Mouse (Mus musculus): ENCODE results near the gene Tmem63b.
A peak's percentile ranks its signal among the peaks of the same experiment; 100 is the strongest.

Tmem63b gene

GRCm38 (mm10) chr17:45686716-45687115 lies at the start of gene Tmem63b:
Gene Tmem63b, minus strand, starts transcription at chr17:45686905.
- no peak for DNase-seq (ENCODE audit: extremely low spot score, low spot score)

GRCm38 (mm10) chr17:45735382-45736310 lies 48.9 kb upstream of the Tmem63b start:
- DNase-seq (ENCODE audit: extremely low spot score, low spot score), result peak; percentile 95

- peak; percentile 37 for DNase-seq (ENCODE audit: extremely low spot score, low spot score)
Measured at GRCm38 (mm10) chr17:45734881-45735280, 48.2 kb upstream of the Tmem63b start.

- no peak for DNase-seq (ENCODE audit: extremely low spot score, low spot score)
Measured at GRCm38 (mm10) chr17:45734333-45734732, 47.6 kb upstream of the Tmem63b start.

GRCm38 (mm10) chr17:45733735-45734301 lies 47.1 kb upstream of the Tmem63b start, which contains the start of gene 1600014C23Rik:
Gene 1600014C23Rik, minus strand, starts transcription at chr17:45733844.
- peak; percentile 64 for DNase-seq (ENCODE audit: extremely low spot score, low spot score)

GRCm38 (mm10) chr17:45733038-45733734 lies 46.5 kb upstream of the Tmem63b start:
- no peak for DNase-seq (ENCODE audit: extremely low spot score, low spot score)

GRCm38 (mm10) chr17:45731172-45731864 lies 44.6 kb upstream of the Tmem63b start:
- DNase-seq (ENCODE audit: extremely low spot score, low spot score), result peak; percentile 89

GRCm38 (mm10) chr17:45730696-45731095 lies 44.0 kb upstream of the Tmem63b start:
- no peak for DNase-seq (ENCODE audit: extremely low spot score, low spot score)

GRCm38 (mm10) chr17:45729387-45729786 lies 42.7 kb upstream of the Tmem63b start:
- no peak for DNase-seq (ENCODE audit: extremely low spot score, low spot score)

- no peak for DNase-seq (ENCODE audit: extremely low spot score, low spot score)
Measured at GRCm38 (mm10) chr17:45727983-45728723, 41.4 kb upstream of the Tmem63b start.

- DNase-seq (ENCODE audit: extremely low spot score, low spot score), result no peak
Measured at GRCm38 (mm10) chr17:45727481-45727880, 40.8 kb upstream of the Tmem63b start.

GRCm38 (mm10) chr17:45726249-45726648 lies 39.5 kb upstream of the Tmem63b start:
- DNase-seq (ENCODE audit: extremely low spot score, low spot score), result no peak

GRCm38 (mm10) chr17:45724574-45724921 lies 37.8 kb upstream of the Tmem63b start:
- DNase-seq (ENCODE audit: extremely low spot score, low spot score), result no peak

GRCm38 (mm10) chr17:45723732-45724573 lies 37.2 kb upstream of the Tmem63b start:
- peak; percentile 96 for DNase-seq (ENCODE audit: extremely low spot score, low spot score)

- no peak for DNase-seq (ENCODE audit: extremely low spot score, low spot score)
Measured at GRCm38 (mm10) chr17:45718323-45718722, 31.6 kb upstream of the Tmem63b start.

GRCm38 (mm10) chr17:45711525-45711924 lies 24.8 kb upstream of the Tmem63b start:
- DNase-seq (ENCODE audit: extremely low spot score, low spot score), result no peak

GRCm38 (mm10) chr17:45710407-45710806 lies 23.7 kb upstream of the Tmem63b start:
- DNase-seq (ENCODE audit: extremely low spot score, low spot score), result no peak

GRCm38 (mm10) chr17:45709829-45710228 lies 23.1 kb upstream of the Tmem63b start:
- DNase-seq (ENCODE audit: extremely low spot score, low spot score), result no peak

- DNase-seq (ENCODE audit: extremely low spot score, low spot score), result no peak
Measured at GRCm38 (mm10) chr17:45708179-45708578, 21.5 kb upstream of the Tmem63b start.

GRCm38 (mm10) chr17:45707376-45707775 lies 20.7 kb upstream of the Tmem63b start:
- DNase-seq (ENCODE audit: extremely low spot score, low spot score), result no peak
